Mouse (Mus musculus) frontal cortex, postnatal 25 days (tissue): ENCODE data around the gene Gstt2.
A peak's percentile ranks its signal among the peaks of the same experiment; 100 is the strongest.

Experiments
- DNase-seq, 2 experiments: peaks; one replicate each; pipeline ENCODE4 v3.0.0; 2022; ENCODE audit warnings: low spot score in 2 of 2

Gstt2 gene

DNA sequence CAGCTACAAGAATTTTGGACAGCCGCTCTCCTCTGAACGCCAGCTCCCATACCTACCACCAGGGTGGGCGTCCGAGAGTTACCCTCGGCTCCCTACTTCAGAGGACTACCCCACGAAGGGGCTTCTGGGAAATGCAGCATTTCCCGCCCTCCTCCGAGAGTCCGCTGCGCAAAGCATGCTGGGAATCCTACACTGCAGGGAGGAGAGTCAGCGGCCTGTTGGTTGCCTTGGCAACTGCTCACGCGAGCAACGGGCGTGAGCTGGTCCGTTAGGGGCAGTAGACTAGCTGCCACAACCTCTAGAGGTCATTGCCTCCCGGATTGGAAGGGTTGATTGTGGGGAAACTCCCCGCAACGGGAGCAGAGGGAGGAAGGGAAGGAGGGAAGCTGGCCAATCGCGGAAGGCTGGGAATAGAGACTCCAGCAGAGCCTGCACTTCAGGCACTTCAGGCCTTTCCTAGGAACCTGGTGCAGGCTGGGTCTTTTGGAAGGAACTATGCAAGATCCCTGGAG lies at the start of gene Gstt2:
Gene Gstt2 (minus strand): TSS at position 177 of the 512 bp plus-strand sequence.
- peak; percentile 79 to 88 for DNase-seq

- DNase-seq = no peak
Observed at GRCm38 (mm10) chr10:75884742-75885141, 47.5 kb upstream of the Gstt2 start.

- DNase-seq = peak; percentile 64 to 66
Observed at GRCm38 (mm10) chr10:75883232-75883552, 46.0 kb upstream of the Gstt2 start.

GRCm38 (mm10) chr10:75882433-75883231 lies 45.4 kb upstream of the Gstt2 start:
- DNase-seq = no peak

GRCm38 (mm10) chr10:75881578-75882432 lies 44.6 kb upstream of the Gstt2 start:
- no peak for DNase-seq

- DNase-seq = no peak
Observed at GRCm38 (mm10) chr10:75880771-75881577, 43.8 kb upstream of the Gstt2 start.

- DNase-seq = no peak
Observed at GRCm38 (mm10) chr10:75880351-75880750, 43.1 kb upstream of the Gstt2 start.

- DNase-seq = no peak
Observed at GRCm38 (mm10) chr10:75878836-75879235, 41.6 kb upstream of the Gstt2 start.

- no peak for DNase-seq
Observed at GRCm38 (mm10) chr10:75873543-75874170, 36.4 kb upstream of the Gstt2 start.

DNA sequence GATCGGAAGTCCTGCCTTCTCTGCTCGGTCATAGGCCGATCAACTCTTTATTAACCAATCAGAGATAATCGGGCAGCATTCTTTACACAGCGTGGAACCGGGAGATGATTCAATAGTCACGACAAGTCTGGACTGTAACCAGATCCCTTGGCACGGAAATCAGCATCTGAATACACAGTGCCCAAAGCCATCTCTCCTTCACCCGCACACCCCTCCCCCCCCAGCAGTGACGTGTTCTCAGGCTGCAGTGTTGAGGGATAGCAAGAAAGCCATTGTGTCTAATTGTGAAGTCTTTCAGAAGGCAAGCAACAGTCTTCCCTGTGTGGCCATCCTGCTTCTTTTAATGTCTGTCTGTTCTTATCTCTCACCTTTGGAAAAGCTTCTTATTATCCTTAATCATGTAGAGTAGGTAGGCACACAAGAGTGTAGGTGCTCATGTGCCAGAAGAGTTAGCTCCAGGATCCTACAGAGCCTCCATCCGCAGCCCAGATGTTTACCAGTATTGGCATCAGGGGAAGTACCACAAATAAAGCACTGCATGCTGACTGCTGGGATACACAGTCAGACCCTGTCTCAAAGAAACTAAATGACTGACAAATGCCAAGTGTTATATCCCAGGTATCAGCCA lies 35.8 kb upstream of the Gstt2 start:
- DNase-seq = peak in 1 of 2 experiments; percentile 54

DNA sequence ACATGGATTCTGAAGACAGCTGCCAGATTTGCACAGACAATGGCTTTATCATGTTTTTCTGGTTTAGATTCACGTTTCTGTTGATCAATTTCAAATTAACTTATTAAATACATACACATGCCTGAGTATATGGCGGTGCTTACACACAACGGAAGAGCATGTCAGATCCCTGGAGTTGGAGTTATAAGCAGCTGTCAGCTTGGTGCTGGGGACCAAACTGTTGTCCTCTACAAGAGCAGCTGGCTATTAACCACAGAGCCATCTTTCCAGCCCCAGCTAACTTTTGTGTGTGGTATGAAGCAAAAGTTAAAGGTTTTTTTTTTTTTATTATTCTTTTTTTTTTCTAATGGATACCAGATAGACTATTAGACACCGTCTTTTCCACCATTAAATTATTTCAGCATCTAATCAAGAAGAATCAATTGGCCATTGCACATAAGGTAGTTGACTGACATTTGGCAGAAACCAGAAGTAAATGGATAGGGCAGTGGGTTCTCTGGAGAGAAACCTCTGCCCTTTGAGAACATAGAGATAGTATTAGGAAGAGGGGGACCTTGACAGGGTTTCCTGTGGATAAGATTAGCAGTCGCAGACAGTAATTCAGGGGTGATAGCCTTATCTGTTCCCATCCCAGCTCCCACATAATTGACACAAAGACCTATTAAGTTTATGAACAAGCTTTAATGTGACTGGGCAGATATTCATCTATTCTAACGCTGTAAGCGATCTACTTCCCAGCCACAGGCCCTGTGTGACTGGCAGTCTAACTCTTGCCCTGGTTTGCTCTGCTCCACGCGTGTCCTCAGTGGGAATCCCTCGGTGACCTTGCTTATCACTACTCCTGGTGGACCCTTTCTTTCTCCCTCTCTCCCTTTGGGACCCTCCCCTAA lies 35.0 kb upstream of the Gstt2 start:
- no peak for DNase-seq

GRCm38 (mm10) chr10:75861587-75861986 lies 24.4 kb upstream of the Gstt2 start:
- no peak for DNase-seq

GRCm38 (mm10) chr10:75860746-75861145 lies 23.5 kb upstream of the Gstt2 start:
- no peak for DNase-seq

- peak; percentile 61 to 75 for DNase-seq
Observed at GRCm38 (mm10) chr10:75859786-75860470, 22.7 kb upstream of the Gstt2 start, which contains the start of gene Mif. TSS of gene Mif (minus strand) at chr10:75860240.

GRCm38 (mm10) chr10:75859107-75859746 lies 22.0 kb upstream of the Gstt2 start:
- DNase-seq = no peak

DNA sequence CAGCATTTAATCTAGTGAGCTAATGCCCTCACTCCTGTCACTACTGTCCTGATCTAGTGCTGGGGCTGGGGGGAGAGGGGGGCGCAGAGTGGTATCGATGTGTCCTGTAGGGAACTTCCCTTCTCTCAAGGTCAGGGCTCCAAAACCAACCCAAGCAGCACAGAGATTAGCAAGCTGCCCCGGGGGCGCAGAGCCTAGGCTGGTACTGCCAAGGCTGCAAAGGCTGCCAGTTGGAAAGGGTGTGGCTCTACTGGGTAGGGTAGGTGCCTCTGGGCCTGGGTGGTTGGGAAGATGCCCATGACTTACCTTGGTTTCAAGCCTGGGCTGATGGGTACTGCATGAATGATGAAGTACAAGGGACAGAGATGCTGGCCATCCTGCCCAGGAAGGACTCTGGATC lies 20.4 kb upstream of the Gstt2 start:
- DNase-seq = no peak

GRCm38 (mm10) chr10:75856976-75857375 lies 19.8 kb upstream of the Gstt2 start:
- DNase-seq = no peak

DNA sequence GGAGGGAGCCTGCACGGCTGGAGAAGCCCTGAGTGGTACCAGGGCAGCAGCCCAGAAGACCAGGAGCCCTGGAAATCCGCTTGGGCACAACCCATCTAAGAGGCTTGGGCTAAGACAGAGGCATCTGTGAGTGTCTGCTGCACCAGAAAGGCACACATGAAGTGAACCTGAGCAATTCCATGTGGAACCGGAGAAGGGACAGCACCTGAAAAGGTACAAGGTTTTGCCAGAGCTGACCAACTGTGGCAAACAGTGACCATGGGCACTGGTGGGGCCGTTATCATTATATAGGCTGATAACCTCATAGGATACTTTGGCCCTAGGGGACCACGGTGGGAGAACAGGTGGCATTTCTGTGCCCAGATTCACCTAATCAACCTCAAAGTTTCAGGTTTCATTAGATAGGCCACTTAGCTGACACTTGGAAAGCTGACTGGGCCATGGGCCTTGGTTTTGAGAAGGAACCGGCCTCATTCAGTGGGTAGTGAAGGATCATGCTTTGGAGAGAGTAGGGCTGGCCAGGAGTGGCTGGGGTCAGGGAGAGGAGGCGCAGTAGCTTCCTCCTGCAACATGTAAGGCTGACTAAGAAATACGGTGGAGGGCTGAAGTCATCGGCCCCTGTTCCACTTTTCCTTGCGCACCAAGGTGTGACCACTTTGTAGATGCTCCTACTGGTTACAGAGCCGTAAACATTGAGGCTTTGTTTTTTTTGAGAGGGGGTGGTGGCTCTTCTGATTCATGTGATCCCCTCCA lies 19.1 kb upstream of the Gstt2 start:
- no peak for DNase-seq
